Mouse (Mus musculus) forebrain, embryonic 13.5 days (tissue): ENCODE measurements at regions not wholly inside any gene's neighbourhood (a gene's known extent, or its start where the extent isn't known, plus 50 kb on each side); places are given as distances from the start of the nearest gene placed in this dataset.

Experiments used
- ATAC-seq: fragments of 200-750 bp; cut with Nextera tagmentation; 2 replicates; pipeline ENCODE4 v1.8.0; 2017
- H3K27ac ChIP-seq: fragments of 300-500 bp; sonication (generic); 2 replicates; pipeline ENCODE4 v1.5.1; 2015; ENCODE audit warnings: inconsistent platforms, mild to moderate bottlenecking, moderate library complexity
- H3K27me3 ChIP-seq: fragments of 300-500 bp; sonication (generic); 2 replicates; pipeline ENCODE4 v1.6.1; 2015; ENCODE audit warnings: mild to moderate bottlenecking, inconsistent platforms
- H3K36me3 ChIP-seq: fragments of 300-500 bp; sonication (generic); 2 replicates; pipeline ENCODE4 v1.6.1; 2015; ENCODE audit warnings: mild to moderate bottlenecking, inconsistent platforms; ENCODE audit not compliant: poor library complexity, severe bottlenecking
- H3K4me1 ChIP-seq: fragments of 300-500 bp; sonication (generic); 2 replicates; pipeline ENCODE4 v1.6.1; 2015; ENCODE audit warnings: inconsistent platforms
- H3K4me2 ChIP-seq: fragments of 300-500 bp; sonication (generic); 2 replicates; pipeline ENCODE4 v1.6.1; 2015; ENCODE audit warnings: inconsistent platforms, mild to moderate bottlenecking, moderate library complexity
- H3K4me3 ChIP-seq: fragments of 300-500 bp; sonication (generic); 2 replicates; pipeline ENCODE4 v1.5.1; 2015; ENCODE audit warnings: mild to moderate bottlenecking, inconsistent platforms
- H3K9ac ChIP-seq: fragments of 300-500 bp; sonication (generic); 2 replicates; pipeline ENCODE4 v1.6.1; 2015; ENCODE audit warnings: mild to moderate bottlenecking, inconsistent platforms
- H3K9me3 ChIP-seq: fragments of 300-500 bp; sonication (generic); replicated peaks from 2 replicates; pipeline ENCODE4 v1.6.1; 2016; ENCODE audit warnings: inconsistent platforms
- WGBS: fragments of 180-500 bp; shearing (Covaris S2); methylation state at CpG from one replicate; pipeline ENCODE4 v1.1.7; 2015; 5-methylcytosine and 5-hydroxymethylcytosine counted together

DNA sequence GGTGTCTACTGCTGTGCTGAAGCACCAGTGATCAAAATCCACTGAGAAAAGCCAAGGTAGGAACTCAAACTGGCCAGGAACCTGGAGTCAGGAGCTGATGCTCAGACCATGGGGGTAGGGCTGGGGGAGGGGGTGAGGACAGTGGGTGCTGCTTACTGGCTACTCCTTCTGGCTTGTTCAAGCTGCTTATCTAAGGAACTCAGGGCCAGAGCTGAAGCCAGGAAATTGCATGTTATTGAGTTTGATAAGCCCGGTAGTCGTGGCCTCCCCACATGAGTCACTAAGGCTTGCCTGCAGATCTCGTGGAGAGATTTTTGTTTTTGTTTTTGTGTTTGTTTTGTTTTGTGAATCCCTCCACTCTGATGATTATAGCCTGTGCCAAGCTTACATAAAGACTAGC lies 65.9 kb downstream of the Tmem215 start:
- 83% methylated on average over 3 of the region's 3 CpGs for WGBS
- no peak overlapping the region for H3K4me3 ChIP-seq
- no peaks in the 10 kb centered on the region for H3K36me3 ChIP-seq
- no peaks in the 10 kb centered on the region for H3K27me3 ChIP-seq
- no peaks in the 10 kb centered on the region for H3K4me1 ChIP-seq
- no peak for ATAC-seq
- no peak overlapping the region for H3K27ac ChIP-seq
- H3K9me3 ChIP-seq, result no peaks in the 10 kb centered on the region
- no peak overlapping the region for H3K9ac ChIP-seq
- H3K4me2 ChIP-seq, result no peak overlapping the region

DNA sequence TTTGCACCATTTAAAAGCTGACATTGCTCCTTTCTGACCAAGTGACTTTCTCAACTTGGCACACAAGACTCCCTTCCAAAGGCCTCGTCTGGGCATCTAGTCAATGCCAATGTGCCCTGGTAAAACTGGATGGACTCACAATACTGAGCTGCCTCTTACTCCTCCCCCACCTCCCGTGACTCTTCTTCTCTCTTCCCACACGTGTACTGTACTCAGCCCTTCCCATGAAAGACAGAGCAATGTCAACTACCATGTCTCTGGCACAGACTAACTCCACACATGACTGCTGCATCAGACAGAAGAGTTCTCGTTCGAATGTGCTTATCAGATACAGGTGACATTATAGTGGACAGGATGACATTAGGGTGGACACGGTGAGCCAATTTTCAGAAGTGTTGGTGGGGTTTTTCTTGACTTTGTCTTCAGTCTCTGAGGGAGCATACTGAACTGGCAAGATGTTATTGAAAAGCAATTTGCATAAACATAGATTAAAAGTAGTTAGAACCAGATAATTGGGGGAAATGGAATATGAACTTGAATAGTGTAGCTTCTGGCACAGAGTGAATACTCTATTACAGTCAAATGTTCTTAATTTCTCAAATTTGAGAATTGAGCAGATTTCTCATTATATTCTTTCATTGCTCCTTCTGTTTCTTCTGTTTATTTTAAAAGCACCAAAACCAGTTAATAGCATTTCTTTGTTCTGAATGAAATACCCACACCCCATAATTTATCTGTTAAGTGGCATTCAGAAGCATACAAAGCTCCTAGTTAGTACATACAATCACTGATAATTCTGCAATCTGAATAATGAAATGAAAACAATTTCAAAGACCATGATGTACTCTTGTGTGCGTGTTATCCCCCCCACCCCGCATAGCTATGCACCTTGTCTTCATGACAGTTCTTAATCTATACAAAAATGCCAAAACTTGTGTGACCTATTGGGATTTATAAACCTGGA lies 71.4 kb downstream of the Tmem215 start:
- H3K36me3 ChIP-seq, result no peaks in the 10 kb centered on the region
- 82% methylated on average over 8 of the region's 8 CpGs for WGBS
- peak; percentile 57; the same call in 1 of the 2 replicates for ATAC-seq

DNA sequence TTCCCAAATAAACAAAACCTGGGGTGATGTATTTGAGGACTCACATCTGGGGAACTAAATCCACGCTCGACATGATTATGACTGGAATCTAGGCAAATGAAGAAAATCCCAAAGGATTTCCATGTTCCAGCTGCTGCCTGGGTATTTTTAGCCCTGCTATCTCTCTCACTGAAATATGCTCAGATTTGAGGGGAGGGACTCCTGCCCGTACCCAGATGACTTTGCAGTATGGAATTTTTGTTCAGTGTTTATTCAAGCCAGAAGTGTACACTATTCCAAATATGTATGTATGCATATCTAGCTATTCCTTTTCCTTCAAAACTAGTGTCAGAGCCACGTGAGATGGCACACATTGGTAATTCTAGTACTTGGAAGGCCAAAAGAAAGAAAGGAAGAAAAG lies 72.1 kb downstream of the Tmem215 start:
- Histone ChIP-seq H3K4me3 (no peak overlapping the region), H3K27ac (no peak overlapping the region), H3K36me3 (no peaks in the 10 kb centered on the region), H3K9me3 (no peaks in the 10 kb centered on the region; the same call in 1 of the 2 replicates), H3K27me3 (no peaks in the 10 kb centered on the region), H3K4me1 (no peaks in the 10 kb centered on the region), H3K4me2 (no peak overlapping the region), H3K9ac (no peak overlapping the region)
- 68% methylated on average over 4 of the region's 4 CpGs for WGBS
- no peak for ATAC-seq

More for the DNA sequence above, 71.4 kb downstream of the Tmem215 start:
- Histone ChIP-seq H3K4me1 (no peaks in the 10 kb centered on the region), H3K27me3 (no peaks in the 10 kb centered on the region), H3K9me3 (no peaks in the 10 kb centered on the region; the same call in 1 of the 2 replicates), H3K4me3 (no peak overlapping the region), H3K4me2 (no peak overlapping the region), H3K27ac (no peak overlapping the region), H3K9ac (no peak overlapping the region)

DNA sequence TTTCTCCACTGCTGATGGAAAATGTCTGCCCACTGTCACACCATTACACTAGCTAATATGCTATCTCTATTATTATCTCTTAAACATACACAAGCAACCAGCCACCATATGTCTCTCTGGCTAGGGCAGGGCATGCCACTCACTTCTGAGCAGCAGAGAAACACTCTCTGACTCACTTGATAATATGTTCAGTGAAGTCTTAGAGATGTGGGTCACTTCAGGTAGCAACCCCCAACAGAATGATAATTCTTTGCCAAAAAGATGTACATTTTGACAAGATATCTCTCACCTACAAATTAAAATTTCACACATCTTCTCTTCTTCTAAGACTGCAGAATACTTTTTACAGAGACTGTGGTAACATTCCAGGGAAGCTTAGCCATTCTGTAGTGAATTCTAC lies 72.8 kb downstream of the Tmem215 start:
- no peaks in the 10 kb centered on the region for H3K36me3 ChIP-seq
- H3K4me3 ChIP-seq, result no peak overlapping the region
- ATAC-seq, result no peak
- no peaks in the 10 kb centered on the region; the same call in 1 of the 2 replicates for H3K9me3 ChIP-seq
- H3K27me3 ChIP-seq, result no peaks in the 10 kb centered on the region
- H3K9ac ChIP-seq, result no peak overlapping the region
- no peak overlapping the region for H3K27ac ChIP-seq
- H3K4me1 ChIP-seq, result no peaks in the 10 kb centered on the region
- H3K4me2 ChIP-seq, result no peak overlapping the region

DNA sequence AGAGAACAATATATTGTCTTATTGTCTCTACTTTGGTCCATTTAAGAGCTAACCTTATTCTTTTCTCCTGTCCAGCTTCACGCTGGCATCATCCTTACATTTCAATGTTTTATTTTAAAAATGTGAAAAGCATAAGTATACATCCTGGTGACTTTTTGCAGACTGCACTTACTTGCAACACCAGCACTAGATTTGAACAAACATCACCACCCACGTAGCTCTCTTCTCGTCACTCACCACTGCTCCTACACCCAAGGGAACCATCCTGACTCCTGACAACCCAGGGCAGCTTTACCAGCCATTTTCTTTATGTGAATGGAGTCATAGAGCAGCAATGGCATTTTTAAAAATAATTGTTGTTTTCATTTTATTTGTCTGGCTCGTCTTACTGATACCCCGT lies 73.7 kb downstream of the Tmem215 start:
- no peak for ATAC-seq
- WGBS, result 88% methylated on average over 5 of the region's 5 CpGs
- no peaks in the 10 kb centered on the region for H3K27me3 ChIP-seq

DNA sequence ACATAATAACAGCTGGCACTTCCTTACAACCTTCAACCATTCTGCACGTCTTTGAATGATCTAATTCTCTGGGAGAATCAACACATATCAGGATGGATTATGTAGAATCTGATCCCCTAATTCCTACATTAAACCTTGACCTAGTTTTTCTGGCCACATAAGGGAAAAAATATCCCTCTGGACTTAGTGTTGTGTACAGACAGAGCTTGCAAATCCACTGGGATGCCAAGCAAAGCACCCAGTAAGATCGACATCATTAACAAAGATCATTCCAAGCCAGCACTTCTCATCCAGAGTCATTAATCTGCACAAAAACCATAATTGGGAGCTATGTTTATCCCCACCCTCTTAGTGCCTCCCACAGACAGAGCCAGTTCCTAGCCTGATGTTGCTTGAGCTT lies 87.8 kb downstream of the Tmem215 start:
- WGBS, result 78% methylated on average over 2 of the region's 2 CpGs
- ATAC-seq, result no peak

More for the DNA sequence above, 73.7 kb downstream of the Tmem215 start:
- Histone ChIP-seq H3K27ac (no peak overlapping the region), H3K9ac (no peak overlapping the region), H3K36me3 (no peaks in the 10 kb centered on the region), H3K4me1 (no peaks in the 10 kb centered on the region), H3K9me3 (no peaks in the 10 kb centered on the region; the same call in 1 of the 2 replicates), H3K4me2 (no peak overlapping the region), H3K4me3 (no peak overlapping the region)

DNA sequence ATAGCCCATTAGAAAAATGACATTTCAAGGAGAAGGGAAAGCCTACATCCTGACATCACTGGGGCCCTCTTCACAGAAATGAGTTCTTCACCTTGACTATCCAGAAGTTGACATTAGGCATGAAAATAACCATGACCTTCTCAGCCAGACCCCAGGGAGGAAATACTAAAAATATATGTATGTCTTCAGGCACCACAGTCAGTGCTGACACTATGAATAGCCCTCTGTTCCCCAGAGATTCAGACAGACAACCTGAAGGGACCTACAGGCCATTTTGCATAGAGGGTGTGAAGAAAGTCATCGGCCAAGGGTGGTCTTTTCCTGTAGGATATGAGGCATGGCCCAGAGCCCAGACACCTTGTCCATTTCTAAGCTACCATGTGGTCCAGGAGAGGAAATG lies 101.3 kb downstream of the Tmem215 start:
- Histone ChIP-seq H3K9ac (no peak overlapping the region), H3K4me1 (no peaks in the 10 kb centered on the region), H3K4me2 (no peak overlapping the region), H3K27ac (no peak overlapping the region), H3K36me3 (no peaks in the 10 kb centered on the region), H3K4me3 (no peak overlapping the region), H3K9me3 (no peaks in the 10 kb centered on the region), H3K27me3 (no peaks in the 10 kb centered on the region)
- ATAC-seq, result no peak
- 94% methylated on average over 1 of the region's 1 CpGs for whole genome bisulfite sequencing

More for the DNA sequence above, 87.8 kb downstream of the Tmem215 start:
- Histone ChIP-seq H3K4me3 (no peak overlapping the region), H3K27ac (no peak overlapping the region), H3K36me3 (no peaks in the 10 kb centered on the region), H3K9me3 (no peaks in the 10 kb centered on the region), H3K4me2 (no peak overlapping the region), H3K9ac (no peak overlapping the region), H3K27me3 (no peaks in the 10 kb centered on the region), H3K4me1 (no peaks in the 10 kb centered on the region)

DNA sequence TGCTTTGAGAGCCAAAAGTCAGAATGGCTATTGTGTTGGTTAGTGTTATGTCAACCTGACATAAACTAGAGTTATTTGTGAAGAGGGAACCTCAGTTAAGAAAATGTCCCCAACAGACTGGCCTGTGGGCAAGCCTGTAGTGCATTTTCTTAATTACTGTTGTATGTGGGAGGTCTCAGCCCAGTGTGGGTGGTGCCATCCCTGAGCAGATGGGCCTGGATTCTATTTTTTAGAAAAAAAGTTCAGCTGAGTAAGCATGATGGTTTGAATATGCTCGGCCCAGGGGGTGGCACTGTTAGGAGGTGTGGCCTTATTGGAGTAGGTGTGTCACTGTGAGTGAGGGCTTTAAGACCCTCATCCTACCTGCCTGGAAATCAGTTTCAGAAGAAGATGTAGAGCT lies 104.0 kb downstream of the Tmem215 start:
- H3K27me3 ChIP-seq, result no peaks in the 10 kb centered on the region
- H3K4me2 ChIP-seq, result no peak overlapping the region
- H3K4me3 ChIP-seq, result no peak overlapping the region
- H3K9me3 ChIP-seq, result no peaks in the 10 kb centered on the region
- no peak overlapping the region for H3K27ac ChIP-seq
- ATAC-seq, result no peak
- no peaks in the 10 kb centered on the region for H3K36me3 ChIP-seq
- 88% methylated on average over 1 of the region's 1 CpGs for WGBS
- no peak overlapping the region for H3K9ac ChIP-seq
- H3K4me1 ChIP-seq, result no peaks in the 10 kb centered on the region

DNA sequence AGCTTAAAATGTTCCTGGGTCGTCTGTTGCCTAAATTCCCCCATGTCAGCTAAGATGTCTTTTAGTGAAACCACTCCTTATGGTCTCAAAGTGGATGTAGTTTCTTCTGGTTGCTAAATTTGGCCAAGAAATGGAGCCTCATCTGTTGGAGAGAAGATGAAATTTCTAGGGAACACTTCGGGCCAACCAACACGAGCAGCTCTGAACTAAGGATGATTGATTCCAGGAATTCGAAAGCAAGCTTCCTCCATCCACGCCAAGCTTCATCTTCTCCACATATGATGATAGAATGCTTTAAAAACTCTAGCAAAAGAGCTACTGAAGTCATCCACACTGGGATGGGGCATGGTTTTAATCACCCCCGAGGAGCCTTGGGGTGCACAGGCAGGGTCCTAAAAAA lies 112.5 kb downstream of the Tmem215 start:
- Histone ChIP-seq H3K36me3 (no peaks in the 10 kb centered on the region), H3K27ac (no peak overlapping the region), H3K4me1 (no peaks in the 10 kb centered on the region), H3K4me2 (no peak overlapping the region), H3K27me3 (no peaks in the 10 kb centered on the region), H3K4me3 (no peak overlapping the region), H3K9ac (no peak overlapping the region), H3K9me3 (no peaks in the 10 kb centered on the region)
- 91% methylated on average over 6 of the region's 6 CpGs for WGBS
- no peak for ATAC-seq

DNA sequence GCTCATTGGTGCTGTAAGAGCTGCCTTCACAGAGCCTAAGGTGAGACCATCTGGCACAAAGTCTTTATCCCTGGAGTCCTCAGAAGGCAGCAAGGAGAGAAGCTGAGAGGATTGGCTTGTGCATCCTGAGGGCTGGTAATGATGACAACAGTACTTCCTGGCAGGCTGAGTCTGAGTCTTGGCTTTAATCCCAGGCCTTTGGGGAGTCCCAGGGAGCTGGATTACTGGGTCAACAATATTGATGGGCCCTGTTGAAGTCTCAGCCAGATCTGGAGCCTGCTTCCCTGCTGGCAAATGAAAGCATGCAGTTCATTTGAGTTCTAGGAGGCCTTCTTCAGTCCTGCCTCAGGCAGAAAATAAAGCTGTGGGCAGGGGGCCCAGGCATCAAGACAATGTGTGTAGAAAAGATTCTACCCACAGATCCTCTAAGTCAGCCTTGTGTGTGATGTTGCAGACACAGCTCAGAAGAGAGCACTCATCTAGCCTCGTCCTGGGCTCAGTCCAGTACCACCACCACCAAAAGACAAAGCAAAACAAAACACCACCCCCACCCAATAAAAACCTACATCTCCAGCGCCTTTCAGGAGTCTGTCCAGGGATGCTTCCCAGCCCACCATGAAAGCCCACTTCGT lies 113.1 kb downstream of the Tmem215 start:
- H3K9me3 ChIP-seq, result no peaks in the 10 kb centered on the region
- WGBS, result 89% methylated on average over 3 of the region's 3 CpGs

DNA sequence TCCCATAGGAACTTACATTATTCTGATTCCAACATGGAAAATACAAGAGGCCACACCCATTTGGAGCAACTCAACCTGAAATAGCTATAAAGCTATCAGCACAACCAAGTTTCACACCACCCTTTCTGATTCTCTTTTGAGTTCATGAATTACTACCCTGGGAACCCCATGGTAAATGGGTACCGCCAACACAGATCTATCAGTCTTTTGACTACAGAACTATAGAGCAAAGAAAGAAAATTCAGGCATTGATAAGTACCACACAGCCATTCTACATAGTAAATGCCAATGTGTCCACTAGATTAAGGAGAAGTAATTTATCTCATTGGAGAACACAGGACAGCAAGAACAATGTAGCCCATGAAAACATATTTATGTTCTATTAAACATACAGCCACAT lies 114.1 kb downstream of the Tmem215 start:
- no peak overlapping the region for H3K4me3 ChIP-seq
- 95% methylated on average over 1 of the region's 1 CpGs for WGBS
- no peaks in the 10 kb centered on the region for H3K36me3 ChIP-seq
- no peak overlapping the region for H3K4me2 ChIP-seq
- H3K9me3 ChIP-seq, result no peaks in the 10 kb centered on the region
- ATAC-seq, result no peak
- no peaks in the 10 kb centered on the region for H3K27me3 ChIP-seq
- H3K9ac ChIP-seq, result no peak overlapping the region
- no peak overlapping the region for H3K27ac ChIP-seq
- no peaks in the 10 kb centered on the region for H3K4me1 ChIP-seq

More for the DNA sequence above, 113.1 kb downstream of the Tmem215 start:
- H3K4me1 ChIP-seq, result no peaks in the 10 kb centered on the region
- no peaks in the 10 kb centered on the region for H3K27me3 ChIP-seq
- H3K9ac ChIP-seq, result no peak overlapping the region
- H3K36me3 ChIP-seq, result no peaks in the 10 kb centered on the region
- no peak for ATAC-seq
- H3K27ac ChIP-seq, result no peak overlapping the region
- no peak overlapping the region for H3K4me3 ChIP-seq
- no peak overlapping the region for H3K4me2 ChIP-seq

DNA sequence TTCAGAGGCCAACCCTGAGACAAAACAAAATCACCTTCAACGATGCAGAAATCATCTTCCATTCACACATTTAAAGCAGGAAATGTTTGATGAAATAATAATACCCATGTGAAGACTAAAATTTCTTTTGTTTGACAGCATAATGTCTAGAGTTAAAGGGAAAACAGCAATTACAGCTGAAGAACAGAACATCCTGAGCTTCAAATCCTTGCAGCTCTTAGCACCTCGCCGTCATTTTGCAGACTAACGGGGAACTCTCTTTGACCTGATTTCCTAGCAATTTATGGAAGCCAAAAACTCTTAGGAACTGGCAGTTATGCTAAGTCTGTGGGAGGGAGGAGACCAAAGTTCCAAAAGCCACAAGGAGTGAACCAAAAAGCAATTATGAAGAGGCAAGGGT lies 115.3 kb downstream of the Tmem215 start:
- Histone ChIP-seq H3K4me2 (no peak overlapping the region), H3K9me3 (no peaks in the 10 kb centered on the region), H3K4me3 (no peak overlapping the region), H3K4me1 (no peaks in the 10 kb centered on the region), H3K9ac (no peak overlapping the region), H3K36me3 (no peaks in the 10 kb centered on the region), H3K27ac (no peak overlapping the region), H3K27me3 (no peaks in the 10 kb centered on the region)
- WGBS, result 80% methylated on average over 4 of the region's 4 CpGs
- ATAC-seq, result no peak
